Mouse (Mus musculus) induced T-regulatory cell, adult 2 months (primary cell): ENCODE measurements around the gene Pabpc4.
A peak's percentile ranks its signal among the peaks of the same experiment; 100 is the strongest.

ENCODE experiments used
- DNase-seq: peaks from one replicate; pipeline ENCODE4 v3.0.0-alpha.2; 2012; ENCODE audit warnings: low read depth

The Pabpc4 gene

DNA sequence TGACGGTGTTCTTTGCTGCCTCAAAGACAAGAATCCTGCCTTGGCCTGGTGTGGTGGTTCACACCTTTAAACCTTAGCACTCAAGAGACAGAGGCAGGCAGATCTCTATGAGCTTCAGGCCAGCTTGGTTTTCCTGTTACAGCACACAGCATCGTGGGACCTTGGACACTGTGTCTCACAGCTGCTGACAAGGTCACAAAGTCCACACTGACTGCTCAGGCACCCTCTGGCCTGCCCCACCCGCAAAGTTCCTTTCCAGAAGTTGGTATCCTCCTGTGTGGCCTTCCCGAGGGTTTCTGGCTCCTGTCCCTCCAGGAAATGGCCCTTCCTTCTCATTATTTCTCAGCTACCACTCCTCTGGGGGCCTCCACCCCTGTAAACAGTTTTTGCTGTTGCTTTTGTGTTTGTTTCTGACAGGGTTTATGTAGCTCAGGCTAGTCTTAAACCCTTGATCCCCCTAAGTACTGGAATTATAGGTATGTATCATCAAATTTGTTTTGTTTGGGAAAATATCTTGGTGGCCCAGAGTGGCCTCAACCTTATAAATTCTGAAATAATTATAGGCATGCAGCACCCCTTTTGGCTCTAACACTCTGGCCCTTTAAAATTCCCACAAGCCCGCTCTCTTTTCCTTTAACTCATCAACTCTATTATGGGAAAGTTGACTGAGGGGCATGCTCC lies at the start of gene Pabpc4:
Gene Pabpc4, plus strand, starts transcription at position 631 of the 681 bp plus-strand sequence.
- no peak for DNase-seq

DNA sequence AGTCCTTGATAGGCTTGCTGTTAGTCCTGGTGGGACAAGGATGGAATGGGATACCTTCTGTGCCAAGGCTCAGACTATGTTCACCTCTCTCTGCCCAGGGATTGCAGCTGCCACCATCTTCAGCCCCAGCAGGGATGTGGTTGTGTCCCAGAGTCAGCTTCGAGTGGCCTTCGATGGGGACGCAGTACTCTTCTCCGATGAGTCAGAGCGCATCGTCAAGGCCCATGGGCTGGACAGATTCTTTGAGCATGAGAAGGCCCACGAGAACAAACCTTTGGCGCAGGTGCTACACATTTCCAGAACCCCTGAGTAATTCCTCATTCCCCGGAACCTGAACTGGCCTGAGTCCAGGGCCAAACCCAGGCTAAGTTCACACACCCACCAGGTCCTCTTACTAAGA lies 48.2 kb upstream of the Pabpc4 start:
- DNase-seq: no peak

DNA sequence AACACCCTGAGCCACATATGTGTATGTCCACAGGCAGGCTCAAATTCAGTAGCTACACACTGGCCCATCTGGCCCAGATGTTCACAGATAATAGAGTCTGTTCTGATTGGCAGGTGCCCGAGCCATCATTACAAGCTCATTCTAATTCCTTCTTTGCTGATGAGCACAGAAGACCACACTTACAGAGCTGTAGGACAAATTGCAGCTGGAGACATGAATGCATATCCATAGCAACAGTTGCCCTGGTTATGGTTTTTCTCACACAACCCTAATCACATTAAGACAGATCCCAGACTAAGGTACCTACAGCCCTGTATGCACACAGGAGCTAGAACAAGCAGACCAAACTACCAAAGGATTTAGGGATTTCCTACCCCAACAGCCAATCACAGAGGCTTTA lies 46.8 kb upstream of the Pabpc4 start:
- DNase-seq: no peak

DNA sequence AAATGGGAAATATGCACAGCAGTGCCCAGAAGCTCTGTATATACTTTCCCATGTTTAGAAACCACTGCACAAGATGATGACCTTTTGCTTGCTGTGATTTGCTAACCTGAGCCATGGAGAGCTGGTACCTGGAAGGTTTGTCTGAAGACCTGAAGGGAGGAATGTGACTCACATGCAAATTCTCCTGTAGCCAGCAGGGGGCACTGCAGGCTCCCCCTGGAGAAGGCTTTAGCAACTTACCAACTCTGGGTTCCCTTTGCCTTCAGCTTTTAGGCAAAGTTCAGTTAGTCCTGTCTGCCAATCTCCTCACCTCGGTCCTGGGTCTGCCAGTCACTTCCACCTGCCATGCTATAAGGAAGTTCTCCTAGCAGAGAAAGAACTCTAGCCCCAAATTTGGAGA lies 45.4 kb upstream of the Pabpc4 start:
- peak; percentile 60 for DNase-seq

DNA sequence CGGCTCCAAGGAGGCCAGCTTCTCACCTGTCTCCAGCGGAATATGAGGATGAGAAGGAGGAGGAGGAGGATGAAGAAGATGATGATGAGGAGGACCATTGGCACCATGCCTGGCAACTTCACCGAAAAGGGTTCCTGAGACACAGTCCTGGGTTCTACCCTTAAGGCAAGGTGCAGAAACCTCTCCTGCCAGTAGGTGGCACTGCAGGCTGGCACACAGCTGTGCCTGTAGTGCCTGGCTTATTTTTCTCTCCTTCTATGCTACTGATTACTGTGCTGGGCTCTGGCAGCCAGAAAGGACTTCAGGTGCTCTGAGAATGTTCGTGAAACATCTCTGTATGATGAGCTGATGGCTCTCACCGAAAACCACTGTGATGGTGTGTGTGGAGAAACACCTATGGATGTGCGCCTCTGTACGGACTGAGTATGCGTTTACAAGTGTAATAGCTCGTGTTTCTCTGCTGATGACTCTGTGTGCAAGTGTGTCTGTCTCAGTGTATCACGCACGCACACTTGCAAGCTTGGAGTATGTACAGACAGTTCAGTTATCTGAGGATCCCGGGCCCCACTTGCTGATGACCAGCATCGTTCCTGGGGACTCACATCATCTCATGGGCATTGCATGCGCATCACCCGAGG lies 42.3 kb upstream of the Pabpc4 start:
- peak; percentile 57 for DNase-seq

DNA sequence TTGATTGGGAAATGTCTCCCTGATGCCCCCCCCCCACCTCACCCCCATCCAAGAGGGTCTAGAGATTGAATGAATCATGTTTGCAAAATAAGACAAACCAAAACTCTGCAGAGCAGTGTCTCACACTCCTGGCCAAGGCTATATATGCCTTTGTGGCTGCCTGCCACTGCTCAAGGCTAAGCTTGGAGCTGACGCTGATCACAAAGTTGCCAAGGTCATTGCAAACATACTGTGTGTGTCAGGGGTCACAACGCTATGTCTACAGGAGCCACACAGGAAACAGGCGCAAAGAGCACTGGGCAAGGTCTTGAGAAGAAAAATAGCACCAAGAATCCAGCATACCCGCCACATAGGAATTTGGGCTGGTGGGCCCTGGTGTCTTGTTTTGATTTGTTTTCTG lies 41.5 kb upstream of the Pabpc4 start:
- no peak for DNase-seq

DNA sequence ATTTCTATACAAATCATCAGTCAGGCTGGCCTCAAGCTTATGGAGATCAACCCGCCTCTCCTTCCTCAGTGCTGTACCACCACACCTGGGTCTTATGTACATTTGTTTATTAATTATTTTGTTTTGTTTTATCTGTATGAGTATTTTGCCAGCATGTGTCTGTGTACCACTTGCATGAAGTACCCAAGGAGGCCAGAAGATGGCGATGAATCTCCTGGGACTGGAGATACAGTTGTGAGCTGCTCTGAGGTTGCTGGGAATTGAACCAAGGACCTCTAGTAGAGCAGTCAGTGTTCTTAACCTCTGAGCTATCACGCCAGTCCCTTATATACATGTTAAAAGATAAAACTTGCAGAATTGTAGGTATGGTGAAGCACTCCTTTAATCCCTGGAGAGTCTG lies 38.8 kb upstream of the Pabpc4 start:
- peak; percentile 40 for DNase-seq

DNA sequence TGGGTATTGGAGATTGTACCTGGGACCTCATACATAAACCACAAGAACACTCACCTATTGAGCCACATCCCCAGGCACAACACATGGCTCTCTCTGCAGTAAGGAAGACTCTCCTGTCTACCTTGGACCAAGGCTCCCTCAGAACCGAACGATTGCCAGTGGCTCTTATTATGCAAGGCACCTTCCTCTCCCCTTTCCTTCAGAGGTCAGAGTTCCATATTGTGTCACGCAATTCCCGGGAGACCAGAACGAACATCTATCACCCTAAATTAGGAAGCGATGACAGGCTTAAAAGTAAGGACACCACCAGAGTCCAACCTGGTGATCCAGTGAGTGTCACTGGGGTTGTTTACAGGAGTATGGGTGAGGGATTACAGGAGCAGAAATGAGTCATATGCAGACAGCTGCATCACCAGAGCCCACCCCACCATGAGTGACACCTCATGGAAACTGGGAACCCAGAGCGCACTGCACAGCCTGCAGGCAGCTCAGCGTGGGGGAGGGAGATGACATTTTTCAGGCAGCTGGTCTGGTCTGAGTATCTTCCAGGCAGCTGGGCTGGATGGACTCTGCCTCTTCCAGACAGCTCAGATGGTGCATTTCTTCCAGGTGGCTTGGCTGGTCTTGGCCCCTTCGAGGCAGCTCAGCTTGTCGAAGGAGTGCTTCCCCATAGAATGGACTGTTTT lies 36.3 kb upstream of the Pabpc4 start:
- no peak for DNase-seq

DNA sequence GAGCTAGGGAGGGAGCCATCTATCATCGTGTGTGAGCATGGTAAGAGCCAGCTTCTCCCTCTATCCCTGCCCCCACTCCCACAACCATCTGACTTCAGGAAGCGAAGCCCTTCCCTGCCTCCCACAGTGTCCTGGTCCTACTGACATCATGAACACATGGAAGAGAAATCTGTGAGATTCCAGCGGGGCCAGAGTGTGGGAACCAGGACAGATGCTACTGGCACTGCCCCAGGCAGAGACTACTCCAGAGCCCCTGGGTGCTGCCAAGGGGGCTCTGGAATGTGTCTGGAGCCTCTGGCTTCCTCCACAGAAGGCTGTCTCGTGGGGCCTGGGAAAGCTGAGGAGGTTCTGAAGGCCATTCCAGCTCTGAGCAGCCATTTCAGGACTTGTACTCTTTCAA lies 34.4 kb upstream of the Pabpc4 start:
- no peak for DNase-seq

DNA sequence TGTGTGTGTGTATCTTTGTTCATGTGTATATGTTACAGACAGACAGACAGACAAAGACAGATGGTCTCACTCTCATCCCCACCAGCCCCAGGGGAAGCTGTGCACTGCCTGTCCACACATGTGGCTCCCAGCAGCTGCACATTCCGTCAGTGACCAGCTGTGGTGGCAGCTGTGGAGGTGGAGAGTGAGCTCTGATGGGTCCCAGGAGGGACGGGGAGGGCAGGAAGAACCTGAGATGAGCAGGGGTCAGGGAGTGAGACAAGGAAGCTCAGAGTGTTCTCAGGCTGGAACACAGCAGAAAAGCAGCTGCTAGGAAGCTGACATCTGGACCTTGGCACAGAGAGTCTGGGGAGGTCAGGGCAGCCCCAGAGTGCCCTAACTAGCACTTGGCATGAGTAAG lies 33.9 kb upstream of the Pabpc4 start:
- no peak for DNase-seq

DNA sequence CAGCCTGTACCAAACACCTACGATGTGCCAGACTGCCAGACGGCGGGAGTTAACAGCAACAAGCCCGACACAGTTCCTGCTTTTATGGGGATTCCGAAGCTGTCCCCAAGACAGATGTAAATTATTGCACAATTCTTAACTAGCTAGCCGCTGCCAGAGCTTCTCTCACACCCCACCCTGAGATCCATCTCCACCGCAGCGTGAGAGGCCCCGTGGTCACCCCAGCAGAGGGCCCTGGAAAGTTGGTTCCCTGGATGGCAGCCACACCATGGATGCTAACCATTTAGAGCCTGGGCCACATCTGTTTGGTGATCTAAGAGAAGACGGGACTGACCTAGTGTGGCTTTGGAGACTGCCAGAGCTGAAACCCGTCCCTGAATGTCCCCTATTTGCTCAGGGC lies 33.0 kb upstream of the Pabpc4 start:
- DNase-seq: no peak

DNA sequence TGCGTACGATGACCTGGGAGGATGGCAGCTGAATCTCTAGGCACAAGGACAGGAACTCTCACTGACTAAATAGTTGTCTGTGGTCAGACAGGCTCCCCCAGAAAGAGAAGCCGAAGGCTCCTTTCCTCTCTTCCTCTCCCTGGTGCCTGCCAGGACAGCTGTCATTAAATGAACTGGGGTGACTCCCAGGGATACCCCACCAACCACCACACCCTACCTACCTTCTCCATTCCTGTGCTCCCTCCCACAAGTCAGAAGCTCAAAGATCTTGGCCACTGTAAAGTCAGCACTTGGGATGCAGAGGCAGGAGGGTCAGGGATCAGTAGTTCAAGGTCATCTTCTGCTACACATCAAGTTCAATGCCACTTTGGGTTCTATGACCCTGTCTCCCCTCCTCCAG lies 29.3 kb upstream of the Pabpc4 start:
- no peak for DNase-seq

DNA sequence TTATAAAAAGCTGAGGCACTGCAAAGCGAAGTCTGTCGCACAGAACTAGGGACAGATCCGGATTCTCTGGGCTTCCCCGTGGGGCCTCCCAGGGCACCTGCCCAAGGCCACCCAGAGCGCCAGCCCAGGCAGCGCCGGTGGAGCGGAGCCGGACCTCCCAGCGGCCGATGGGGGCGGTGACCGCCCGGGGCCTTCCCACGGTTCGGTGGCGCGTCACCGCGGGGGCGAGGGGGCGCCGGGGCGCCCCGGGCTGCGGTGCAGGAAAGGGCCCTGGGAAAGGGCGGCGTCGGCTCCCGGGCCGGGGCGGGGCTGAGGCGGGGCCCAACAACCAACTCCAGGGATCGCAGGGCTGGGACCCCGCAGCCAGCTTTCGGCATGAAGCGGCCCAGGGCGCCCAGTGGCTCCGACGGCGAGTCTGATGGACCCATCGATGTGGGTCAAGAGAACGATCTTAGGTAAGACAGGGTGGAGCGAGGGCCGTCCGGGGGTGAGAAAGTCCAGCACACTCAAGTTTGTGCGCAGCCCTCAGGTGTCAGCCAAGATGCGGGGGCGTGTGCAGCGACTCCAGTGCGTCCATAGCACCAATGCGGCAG lies 28.6 kb upstream of the Pabpc4 start, which contains the start of gene Heyl:
Gene Heyl, plus strand, starts transcription at position 65 of the 593 bp plus-strand sequence.
- DNase-seq: peak; percentile 18

DNA sequence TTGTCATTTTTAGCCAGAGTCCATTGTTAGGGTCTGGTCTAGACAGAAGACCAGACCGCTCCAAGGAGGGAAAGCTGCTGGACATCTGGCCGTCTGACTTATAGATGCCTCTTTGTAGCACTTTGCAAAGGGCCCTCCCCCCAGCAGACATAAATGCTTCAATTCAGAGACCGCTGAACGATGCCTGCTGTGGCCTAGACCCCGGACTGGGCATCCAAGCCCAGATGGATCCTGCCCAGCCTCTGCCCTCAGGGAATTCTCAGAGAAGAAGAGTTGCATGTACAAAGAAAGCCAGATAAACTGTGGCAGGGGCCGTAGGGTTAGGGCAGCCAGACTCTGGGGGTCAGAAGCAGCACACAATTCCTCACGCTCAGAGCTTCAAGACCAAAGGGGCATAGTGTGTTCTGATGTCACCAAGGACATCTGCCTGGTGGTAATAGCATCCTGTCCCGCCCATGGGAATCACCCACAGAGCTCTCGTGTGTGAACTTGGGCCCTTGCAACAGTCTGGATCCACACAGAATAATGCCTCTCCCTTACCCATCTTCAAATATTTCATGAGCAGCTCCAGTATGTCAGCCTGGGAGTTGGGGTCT lies 26.2 kb upstream of the Pabpc4 start:
- no peak for DNase-seq

DNA sequence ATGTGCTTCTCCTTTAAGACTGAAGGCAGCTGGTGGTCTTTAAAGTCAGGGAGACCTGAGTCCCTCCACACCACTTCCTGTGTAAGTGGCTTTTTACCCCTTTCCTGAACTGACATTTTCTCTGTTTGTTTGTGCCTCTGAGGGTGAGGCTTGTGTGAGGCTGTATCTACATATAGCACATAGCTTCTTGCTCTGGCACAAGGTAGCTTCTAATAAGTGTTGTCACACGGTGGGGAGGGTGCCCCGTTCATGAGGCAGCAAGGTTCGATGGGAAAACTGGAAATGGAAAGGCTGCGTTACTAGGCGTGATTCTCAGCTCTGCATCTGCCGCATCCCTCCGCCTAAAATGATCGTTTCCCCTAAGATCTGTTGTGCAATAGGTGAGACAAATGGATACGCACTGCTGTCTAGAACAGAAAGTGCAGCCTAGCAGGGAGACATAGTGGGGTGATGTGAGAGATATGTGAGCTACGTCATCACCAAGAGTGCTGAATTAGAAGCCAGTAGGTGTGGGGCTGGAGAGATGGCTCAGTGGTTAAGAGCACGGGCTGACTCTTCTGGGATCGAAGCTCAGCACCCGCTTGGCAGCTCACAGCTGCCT lies 25.6 kb upstream of the Pabpc4 start:
- no peak for DNase-seq

DNA sequence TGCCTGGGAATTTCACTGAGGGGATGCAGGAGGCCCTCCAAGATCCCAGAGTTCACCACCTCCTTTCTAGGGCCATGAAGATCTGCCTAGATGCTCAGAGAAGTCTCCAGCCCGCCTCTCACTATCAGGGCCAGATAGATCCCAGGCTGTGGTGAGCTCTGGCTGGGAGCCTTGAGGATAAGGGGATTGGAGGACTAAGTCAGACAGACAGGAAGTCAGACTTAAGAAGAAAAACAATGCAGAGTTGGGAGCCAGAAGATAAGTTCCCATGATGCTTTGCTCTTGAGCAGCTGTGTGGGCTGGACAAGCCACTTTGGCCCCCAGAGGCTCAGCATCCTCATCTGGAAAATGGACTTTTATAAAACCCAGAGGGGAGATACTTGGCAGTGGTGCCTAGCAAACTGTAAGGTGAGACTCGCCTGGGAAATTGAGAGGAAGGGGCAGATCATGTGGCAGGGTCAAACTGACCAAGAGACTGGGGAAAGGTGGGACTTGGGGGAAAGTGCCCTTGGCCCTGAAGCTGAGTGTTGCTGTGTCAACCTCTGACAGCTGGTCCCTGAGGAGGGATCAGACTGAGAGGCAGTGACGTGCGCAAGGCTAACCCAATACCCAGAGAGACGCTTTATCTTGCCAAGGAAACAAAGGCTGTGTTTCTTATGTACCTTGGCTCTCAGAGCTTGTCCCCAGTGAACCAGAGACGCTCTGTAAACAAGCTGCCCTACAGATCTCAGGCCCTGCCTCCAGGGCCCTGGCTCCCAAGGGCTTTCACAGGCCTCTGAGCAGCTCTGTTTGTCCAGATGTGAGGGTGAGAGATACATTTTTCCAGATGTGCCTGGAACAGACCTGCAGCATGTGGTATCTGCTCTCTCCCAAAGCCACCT lies 24.5 kb upstream of the Pabpc4 start:
- DNase-seq: no peak

DNA sequence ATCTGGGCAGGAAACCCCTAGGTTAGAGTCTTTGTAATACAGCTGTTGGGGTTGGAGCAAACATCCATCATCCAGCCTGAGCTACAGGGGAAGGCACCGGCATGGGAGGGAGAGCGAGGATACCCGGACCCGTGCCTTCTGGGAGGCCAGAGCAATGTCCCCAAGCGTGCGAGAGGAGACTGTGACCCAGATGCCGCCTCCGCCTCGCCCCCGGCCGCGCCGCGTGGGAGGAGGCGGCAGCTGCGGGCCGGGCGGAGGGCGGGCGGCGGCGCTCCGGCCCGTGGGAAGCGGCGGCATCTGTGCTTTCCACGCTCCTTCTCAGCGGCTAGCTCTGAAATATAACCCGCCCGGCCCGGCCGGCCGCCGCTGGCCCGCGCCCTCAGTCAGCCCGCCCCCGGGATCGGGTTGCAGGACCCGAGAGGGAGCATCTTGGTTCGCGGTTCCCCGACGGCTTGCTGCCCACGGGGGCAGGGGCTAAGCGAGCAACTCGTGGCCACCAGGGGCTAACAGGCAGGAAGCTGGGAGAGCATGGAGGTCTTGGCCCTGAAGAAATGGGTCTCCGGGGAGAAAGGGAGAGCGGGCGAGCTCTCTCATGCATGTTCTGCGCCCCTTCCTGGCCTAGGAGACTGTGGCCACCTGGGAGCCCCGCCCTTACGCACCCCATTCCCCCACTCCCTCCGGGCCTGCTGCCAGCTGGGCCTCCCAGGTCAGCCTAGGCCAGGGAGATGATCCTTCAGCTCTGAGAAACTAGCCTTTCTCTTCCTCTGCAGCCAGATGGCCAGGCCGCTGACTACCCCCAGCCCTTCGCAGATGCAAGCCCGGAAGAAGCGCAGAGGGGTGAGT lies 22.6 kb upstream of the Pabpc4 start:
- DNase-seq: no peak

DNA sequence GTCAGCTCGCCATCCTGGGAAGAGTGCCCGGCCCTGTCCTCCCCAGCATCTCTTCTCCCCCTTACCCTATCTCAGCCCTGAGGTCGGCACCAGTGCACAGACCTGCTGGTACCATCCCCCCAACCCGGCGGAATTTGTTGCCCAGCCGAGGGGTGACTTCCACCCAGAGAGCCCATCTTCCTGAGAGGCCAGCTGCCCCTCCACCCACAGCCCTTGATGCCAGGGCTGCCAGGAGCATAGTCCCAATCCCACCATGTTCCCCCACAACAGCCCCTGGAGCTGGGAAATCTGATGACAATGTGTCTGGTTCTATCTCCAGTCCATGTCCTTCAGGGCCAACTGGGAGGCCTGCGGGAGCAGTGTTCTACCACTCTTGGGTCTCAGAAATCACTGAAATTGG lies 15.9 kb upstream of the Pabpc4 start:
- no peak for DNase-seq

DNA sequence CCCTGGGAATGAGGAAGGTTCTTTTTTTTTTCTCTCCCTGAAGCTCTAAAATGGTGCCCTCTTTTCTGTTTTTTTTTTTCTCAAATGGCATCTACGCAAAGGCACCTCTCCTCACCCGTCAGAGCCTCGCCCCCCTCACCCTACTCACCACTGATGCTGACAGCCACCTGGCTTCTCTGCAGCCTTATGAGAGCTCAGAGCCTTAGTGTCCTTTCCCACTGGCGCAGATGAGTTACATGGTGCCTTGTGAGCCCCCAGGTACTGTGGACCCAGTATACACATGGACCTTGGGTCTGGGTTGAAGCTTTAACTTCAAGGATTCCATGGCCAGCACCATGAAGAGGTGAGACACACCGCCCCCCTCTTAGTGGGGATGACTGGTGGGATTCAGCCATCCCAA lies 15.5 kb upstream of the Pabpc4 start:
- no peak for DNase-seq
